Mouse (Mus musculus) midbrain, embryonic 14.5 days (tissue): ENCODE results near the gene Doc2a. TPM values are rescaled to one million over a fixed set of nuclear protein-coding genes. Genes with fewer than 3 reads are reported as not detected.

Experiments used
- ATAC-seq: fragments of 200-750 bp; cut with Nextera tagmentation; 2 replicates; pipeline ENCODE4 v1.8.0; 2017; ENCODE audit warnings: moderate number of reproducible peaks, moderate library complexity; ENCODE audit not compliant: low FRiP score, low TSS enrichment
- DNase-seq: peaks from one replicate; pipeline ENCODE4 v3.0.0-alpha.2; 2015
- H3K27ac ChIP-seq: fragments of 300-500 bp; sonication (generic); replicated peaks from 2 replicates; pipeline ENCODE4 v1.5.1; 2014; ENCODE audit warnings: mild to moderate bottlenecking, low read depth, low read length, moderate library complexity
- H3K27me3 ChIP-seq: fragments of 300-500 bp; sonication (generic); 2 replicates; pipeline ENCODE4 v1.6.1; 2014; ENCODE audit warnings: low read length, control low read depth, mixed read lengths; ENCODE audit not compliant: control insufficient read depth, insufficient read depth
- H3K36me3 ChIP-seq: fragments of 300-500 bp; sonication (generic); 2 replicates; pipeline ENCODE4 v1.6.1; 2014; ENCODE audit warnings: low read length, control low read depth; ENCODE audit not compliant: control insufficient read depth, insufficient read depth
- H3K4me1 ChIP-seq: fragments of 300-500 bp; sonication (generic); 2 replicates; pipeline ENCODE4 v1.6.1; 2014; ENCODE audit warnings: mild to moderate bottlenecking, antibody characterized with exemption, low read length, control low read depth; ENCODE audit not compliant: control insufficient read depth, insufficient read depth
- H3K4me2 ChIP-seq: fragments of 300-500 bp; sonication (generic); 2 replicates; pipeline ENCODE4 v1.6.1; 2014; ENCODE audit warnings: mild to moderate bottlenecking, low read length, moderate library complexity
- H3K4me3 ChIP-seq: fragments of 300-500 bp; sonication (generic); replicated peaks from 2 replicates; pipeline ENCODE4 v1.5.1; 2014; ENCODE audit warnings: low read depth, low read length
- H3K9ac ChIP-seq: fragments of 300-500 bp; sonication (generic); replicated peaks from 2 replicates; pipeline ENCODE4 v1.6.1; 2014; ENCODE audit warnings: mild to moderate bottlenecking, low read length, moderate library complexity
- H3K9me3 ChIP-seq: fragments of 300-500 bp; sonication (generic); 2 replicates; pipeline ENCODE4 v1.6.1; 2016; ENCODE audit warnings: low read length, control low read depth, mixed read lengths; ENCODE audit not compliant: control insufficient read depth
- WGBS: fragments of 180-500 bp; shearing (Covaris S2); extraction: QIAGEN DNeasy Blood & Tissue Kit; methylation state at CpG from one replicate; pipeline ENCODE4 v1.1.7; 2014; 5-methylcytosine and 5-hydroxymethylcytosine counted together
- polyA plus RNA-seq: library from polyadenylated mRNA; unstranded; fragments of >200 nt; fragmentation: Nextera tagmentation; extraction: Ambion mirVana; gene quantifications from 2 replicates; pipeline ENCODE4 v1.2.1, GENCODE M21; 2014

Doc2a gene
- polyA plus RNA-seq, 1 experiment from 2014 or later = 9.7 TPM

DNA sequence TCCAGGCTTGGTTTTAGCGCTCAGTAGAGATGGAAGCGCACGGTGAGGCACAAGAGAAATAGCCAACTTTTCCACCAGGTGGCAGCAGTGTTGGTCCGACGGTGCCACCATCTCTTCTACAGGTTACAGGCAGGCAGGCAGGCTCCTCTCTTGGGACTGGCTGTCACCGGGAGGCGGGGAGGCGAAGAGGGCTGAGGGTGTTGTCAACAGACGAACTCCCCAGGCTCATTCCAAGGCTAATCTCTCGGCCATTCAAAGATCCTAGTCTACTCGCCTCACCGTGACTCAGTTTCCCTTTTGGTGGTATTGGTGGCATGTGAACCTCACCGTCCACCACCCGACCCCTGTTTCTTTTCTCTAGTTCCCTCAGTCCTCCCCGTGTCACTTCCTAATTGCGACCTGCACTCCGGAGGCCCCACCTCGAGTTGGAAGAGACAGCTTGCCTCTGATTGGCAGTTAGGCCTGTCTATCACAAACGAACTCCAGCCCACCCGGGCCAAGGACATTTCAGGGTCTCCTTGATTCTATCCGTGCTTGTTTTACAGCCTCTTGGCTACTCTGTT, 15.1 kb upstream of the Doc2a start:
- DNase-seq (peak; percentile 92), ATAC-seq (peak; percentile 74)
- Histone ChIP-seq H3K4me1 (peaks cover 5% of the 10 kb centered on the region), H3K36me3 (peaks cover 20% of the 10 kb centered on the region), H3K4me3 (peak overlapping the region; percentile 25), H3K9ac (no peak overlapping the region), H3K27ac (peak overlapping the region; percentile 20; the same call in 1 of the 2 replicates), H3K27me3 (no peaks in the 10 kb centered on the region), H3K9me3 (no peaks in the 10 kb centered on the region), H3K4me2 (peak overlapping the region; percentile 60)
- WGBS = 0% methylated on average over 21 of the region's 21 CpGs

DNA sequence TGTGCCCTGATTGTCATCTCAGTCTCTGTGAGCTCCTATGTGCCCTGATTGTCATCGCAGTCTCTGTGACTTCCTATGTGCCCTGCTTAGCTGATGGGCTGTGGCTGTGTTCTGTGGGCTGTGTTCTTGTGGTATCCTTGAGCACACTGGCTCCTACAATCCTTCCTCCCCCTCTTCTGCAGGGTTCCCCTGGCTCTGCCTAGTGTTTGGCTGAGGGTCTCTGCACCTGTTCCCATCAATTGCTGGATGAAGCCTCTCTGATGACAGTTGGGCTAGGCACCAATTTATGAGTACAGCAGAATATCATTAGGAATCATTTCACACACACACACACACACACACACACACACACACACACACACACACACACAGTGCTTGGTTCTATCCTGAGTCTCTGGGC, 13.9 kb upstream of the Doc2a start:
- WGBS = 93% methylated on average over 1 of the region's 1 CpGs
- Histone ChIP-seq H3K4me2 (no peak overlapping the region), H3K9me3 (no peaks in the 10 kb centered on the region), H3K27me3 (no peaks in the 10 kb centered on the region), H3K27ac (no peak overlapping the region), H3K9ac (no peak overlapping the region), H3K36me3 (peaks cover 17% of the 10 kb centered on the region; the same call in 1 of the 2 replicates), H3K4me1 (peaks cover 5% of the 10 kb centered on the region), H3K4me3 (no peak overlapping the region)
- DNase-seq (no peak), ATAC-seq (no peak)

DNA sequence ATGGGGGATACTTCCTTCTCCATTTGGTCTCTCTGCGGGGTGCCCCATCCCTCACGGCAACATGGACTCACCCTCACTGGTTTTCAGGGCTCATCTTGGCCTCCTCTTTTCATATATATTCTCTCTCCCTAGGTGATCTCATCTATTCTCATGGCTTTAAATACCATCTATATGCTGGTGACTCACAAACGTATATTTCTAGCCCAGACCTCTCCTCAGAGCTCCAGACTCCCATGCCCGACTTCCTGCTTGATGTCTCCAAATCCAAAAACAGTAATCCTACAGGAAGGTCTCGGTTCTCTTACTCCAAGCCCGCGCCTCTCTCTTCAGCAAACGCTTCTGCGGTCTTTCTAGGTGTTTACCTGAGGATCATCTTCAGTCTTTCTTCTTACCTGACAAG, 3.9 kb upstream of the Doc2a start:
- Histone ChIP-seq H3K27ac (no peak overlapping the region), H3K4me3 (no peak overlapping the region), H3K27me3 (no peaks in the 10 kb centered on the region), H3K9me3 (no peaks in the 10 kb centered on the region), H3K4me1 (peaks cover 11% of the 10 kb centered on the region), H3K36me3 (no peaks in the 10 kb centered on the region), H3K9ac (no peak overlapping the region), H3K4me2 (no peak overlapping the region)
- no peak for ATAC-seq
- 84% methylated on average over 9 of the region's 9 CpGs for WGBS
- DNase-seq = no peak

DNA sequence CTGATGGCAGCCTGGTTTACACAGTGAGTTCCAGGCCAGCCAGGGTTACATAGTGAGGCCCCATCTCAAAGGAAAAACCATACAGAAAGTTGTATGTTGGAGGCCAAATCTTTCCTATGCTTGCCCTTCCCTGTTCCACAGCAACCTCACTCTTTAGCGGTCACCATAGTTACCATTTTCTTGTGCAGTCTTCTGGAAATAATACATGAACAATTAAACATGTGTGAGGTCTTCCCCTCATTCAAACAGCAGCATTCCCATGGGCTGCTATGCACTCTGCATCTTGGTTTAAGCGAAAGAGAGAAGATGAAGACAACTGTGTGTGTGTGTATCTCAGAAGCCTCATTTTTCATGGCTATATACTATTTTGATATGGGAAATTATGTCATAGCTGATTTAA, 1.7 kb upstream of the Doc2a start:
- Histone ChIP-seq H3K4me2 (no peak overlapping the region), H3K36me3 (no peaks in the 10 kb centered on the region), H3K9ac (no peak overlapping the region), H3K9me3 (no peaks in the 10 kb centered on the region), H3K27ac (no peak overlapping the region), H3K4me3 (no peak overlapping the region), H3K27me3 (peaks cover 7% of the 10 kb centered on the region; the same call in 1 of the 2 replicates), H3K4me1 (peaks cover 21% of the 10 kb centered on the region)
- DNase-seq = no peak
- 76% methylated on average over 2 of the region's 2 CpGs for WGBS
- ATAC-seq = no peak

DNA sequence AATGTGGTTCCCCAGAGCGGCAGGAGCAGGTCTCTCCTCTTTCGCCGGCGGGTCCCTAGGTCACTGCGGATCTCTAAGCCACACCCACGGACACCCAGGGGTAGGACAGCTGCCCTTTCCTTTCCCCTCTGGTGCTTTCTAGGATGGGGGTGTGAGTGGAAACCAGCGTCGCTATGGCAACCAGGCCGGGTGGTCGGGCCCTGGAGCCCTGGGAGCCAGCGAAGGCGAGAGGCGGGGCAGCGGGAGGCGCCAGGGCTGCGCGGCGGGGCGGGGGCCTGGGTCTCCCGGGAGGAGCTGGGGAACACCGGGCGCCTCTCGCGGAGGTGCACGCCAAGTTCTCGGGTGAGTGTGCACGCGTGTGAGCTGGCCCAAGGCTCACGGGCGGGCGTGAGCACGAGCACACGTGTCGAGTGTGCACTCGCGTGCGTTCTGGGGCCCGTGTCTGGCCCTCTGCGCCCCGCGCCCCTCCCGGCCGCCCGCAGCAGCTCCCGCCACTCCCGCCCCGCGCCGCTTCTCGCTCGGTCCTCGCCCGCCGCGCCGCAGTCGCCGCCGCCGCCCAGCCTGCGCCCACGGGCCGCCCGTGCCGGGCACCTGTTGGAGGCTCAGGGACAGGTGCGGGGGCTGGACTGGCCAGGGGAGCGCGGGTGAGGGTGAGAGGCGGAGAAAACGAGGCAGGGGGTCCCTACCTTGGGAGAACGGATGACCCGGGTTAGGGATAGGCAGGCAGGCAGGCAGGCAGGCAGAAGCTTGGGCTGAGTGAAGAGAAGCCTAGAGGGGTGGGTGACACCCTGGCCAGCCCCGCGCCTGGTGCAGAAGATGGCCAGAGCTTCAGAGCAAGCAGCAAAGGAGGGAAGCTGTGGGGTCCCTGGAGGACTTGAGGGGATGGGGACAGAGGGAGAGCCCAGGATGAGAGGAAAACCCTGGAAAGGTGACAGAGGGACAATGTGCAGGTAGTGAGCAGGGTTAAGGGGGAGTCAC, 494 bp downstream of the Doc2a start:
- H3K27me3 ChIP-seq = peaks cover 7% of the 10 kb centered on the region; the same call in 1 of the 2 replicates
- 0 out of 2 replicates have a peak overlapping the region, but pooled peaks have one; percentile 26 for H3K27ac ChIP-seq
- no peaks in the 10 kb centered on the region for H3K9me3 ChIP-seq
- peaks cover 14% of the 10 kb centered on the region for H3K36me3 ChIP-seq
- H3K4me1 ChIP-seq = peaks cover 21% of the 10 kb centered on the region
- H3K4me2 ChIP-seq = peak overlapping the region; percentile 93
- peak; percentile 80 for DNase-seq
- peak overlapping the region; percentile 55 for H3K9ac ChIP-seq
- under 1% methylated on average over 72 of the region's 74 CpGs for WGBS
- H3K4me3 ChIP-seq = peak overlapping the region; percentile 45
- peak; percentile 65 for ATAC-seq

DNA sequence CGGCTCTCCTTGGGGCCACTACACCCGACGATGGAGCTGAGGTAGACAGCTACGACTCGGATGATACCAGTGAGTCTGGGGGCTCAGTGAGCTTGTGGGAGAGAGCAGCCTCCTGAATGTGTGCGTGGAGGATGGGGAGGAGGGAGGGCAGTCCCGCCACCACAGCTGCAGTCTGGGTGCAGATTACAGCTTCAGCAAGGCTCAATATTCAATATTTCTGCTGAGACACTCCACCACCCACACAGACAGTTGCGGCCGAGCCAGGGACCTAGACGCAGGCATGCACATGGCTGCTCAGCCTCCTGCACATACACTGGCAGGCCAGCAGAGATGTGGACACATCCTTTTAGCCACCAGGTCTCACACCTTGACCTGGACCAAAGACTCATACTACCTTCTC, 1.6 kb downstream of the Doc2a start:
- H3K27me3 ChIP-seq = peaks cover 7% of the 10 kb centered on the region; the same call in 1 of the 2 replicates
- peak; percentile 29 for DNase-seq
- no peaks in the 10 kb centered on the region for H3K9me3 ChIP-seq
- H3K4me3 ChIP-seq = peak overlapping the region; percentile 45
- H3K36me3 ChIP-seq = peaks cover 24% of the 10 kb centered on the region
- peak overlapping the region; percentile 55 for H3K9ac ChIP-seq
- H3K4me1 ChIP-seq = peaks cover 21% of the 10 kb centered on the region
- peak overlapping the region; percentile 93 for H3K4me2 ChIP-seq
- WGBS = 15% methylated on average over 10 of the region's 10 CpGs
- no peak for ATAC-seq
- no peak overlapping the region for H3K27ac ChIP-seq

DNA sequence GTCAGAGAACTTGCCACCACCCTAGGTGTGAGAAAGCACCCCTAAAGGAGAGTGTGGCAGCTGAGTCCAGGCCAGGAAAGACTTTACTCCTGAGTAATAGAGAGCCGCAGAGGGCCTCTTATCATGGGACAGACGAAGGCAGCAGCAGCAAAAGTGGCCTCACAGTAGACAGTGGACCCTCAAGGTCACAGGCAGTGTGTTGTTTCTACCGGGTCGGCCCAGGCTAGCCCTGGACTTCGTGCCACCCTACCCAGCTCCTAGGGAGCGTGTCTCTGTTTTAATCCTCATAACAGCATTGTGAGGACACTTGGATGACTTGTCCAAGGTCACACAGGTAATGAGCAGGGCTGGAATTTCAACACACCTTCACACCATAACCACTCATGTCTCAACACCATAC, 2.9 kb downstream of the Doc2a start:
- H3K4me3 ChIP-seq = no peak overlapping the region
- WGBS = 92% methylated on average over 6 of the region's 6 CpGs
- H3K27me3 ChIP-seq = peaks cover 7% of the 10 kb centered on the region; the same call in 1 of the 2 replicates
- peaks cover 21% of the 10 kb centered on the region for H3K4me1 ChIP-seq
- ATAC-seq (no peak), DNase-seq (no peak)
- no peak overlapping the region for H3K9ac ChIP-seq
- H3K36me3 ChIP-seq = peaks cover 35% of the 10 kb centered on the region
- no peak overlapping the region for H3K27ac ChIP-seq
- H3K9me3 ChIP-seq = no peaks in the 10 kb centered on the region
- no peak overlapping the region for H3K4me2 ChIP-seq

DNA sequence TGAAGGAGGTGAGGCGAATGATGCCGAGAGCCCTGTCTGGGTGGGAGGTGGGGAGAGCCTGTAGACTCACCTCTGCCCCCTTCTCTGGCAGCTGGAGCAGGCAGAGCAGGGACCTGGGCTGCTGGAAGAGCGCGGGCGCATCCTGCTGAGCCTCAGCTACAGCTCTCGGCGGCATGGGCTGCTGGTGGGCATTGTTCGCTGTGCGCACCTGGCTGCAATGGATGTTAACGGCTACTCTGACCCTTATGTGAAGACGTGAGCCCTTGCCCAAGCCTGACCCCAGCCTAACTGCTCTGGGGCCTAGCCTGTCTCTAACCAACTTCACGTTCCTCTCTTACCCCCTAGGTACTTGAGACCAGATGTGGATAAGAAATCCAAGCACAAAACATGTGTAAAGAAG, 4.0 kb downstream of the Doc2a start:
- DNase-seq (no peak), ATAC-seq (no peak)
- no peak overlapping the region for H3K4me3 ChIP-seq
- peaks cover 40% of the 10 kb centered on the region for H3K36me3 ChIP-seq
- 40% methylated on average over 12 of the region's 12 CpGs for WGBS
- 0 out of 2 replicates have a peak overlapping the region, but pooled peaks have one; percentile 9 for H3K9ac ChIP-seq
- H3K4me1 ChIP-seq = peaks cover 21% of the 10 kb centered on the region
- no peak overlapping the region for H3K27ac ChIP-seq
- peaks cover 7% of the 10 kb centered on the region; the same call in 1 of the 2 replicates for H3K27me3 ChIP-seq
- no peak overlapping the region for H3K4me2 ChIP-seq
- no peaks in the 10 kb centered on the region for H3K9me3 ChIP-seq
